Mouse (Mus musculus) spleen, postnatal 10 days (tissue): ENCODE measurements around the gene Wdfy2.
"Not testable (repeated sequence)": the region's sequence is repeated elsewhere in the genome, so short reads cannot be mapped to it uniquely, and the experiment has no call there.

Experiments used
- DNase-seq, 2 experiments: peaks; one replicate each; pipeline ENCODE4 v3.0.0; 2021 to 2022; ENCODE audit warnings: low spot score in 2 of 2

The Wdfy2 gene

GRCm38 (mm10) chr14:62879497-62879896 lies 42.0 kb downstream of the Wdfy2 start:
- DNase-seq: peak; percentile 50 to 79

GRCm38 (mm10) chr14:62880084-62880851 lies 42.8 kb downstream of the Wdfy2 start:
- DNase-seq: no peak

GRCm38 (mm10) chr14:62882061-62882614 lies 44.7 kb downstream of the Wdfy2 start:
- DNase-seq: no peak

- no peak for DNase-seq
These were observed 46.1 kb downstream of the Wdfy2 start for GRCm38 (mm10) chr14:62883551-62883950.

GRCm38 (mm10) chr14:62884171-62884570 lies 46.7 kb downstream of the Wdfy2 start:
- DNase-seq: no peak

GRCm38 (mm10) chr14:62884639-62885038 lies 47.2 kb downstream of the Wdfy2 start:
- DNase-seq: no peak

- no peak for DNase-seq
These were observed 47.7 kb downstream of the Wdfy2 start for GRCm38 (mm10) chr14:62885146-62885545.

- DNase-seq: no peak
These were observed 53.9 kb downstream of the Wdfy2 start for GRCm38 (mm10) chr14:62891401-62891800.

GRCm38 (mm10) chr14:62892771-62893641 lies 55.5 kb downstream of the Wdfy2 start:
- DNase-seq: no peak

- not testable (repeated sequence) for DNase-seq
These were observed 56.2 kb downstream of the Wdfy2 start for GRCm38 (mm10) chr14:62893642-62894180.

- no peak for DNase-seq
These were observed 57.7 kb downstream of the Wdfy2 start for GRCm38 (mm10) chr14:62894924-62895840.

- no peak for DNase-seq
These were observed 60.6 kb downstream of the Wdfy2 start for GRCm38 (mm10) chr14:62898061-62898460.

- no peak for DNase-seq
These were observed 70.4 kb downstream of the Wdfy2 start for GRCm38 (mm10) chr14:62907888-62908287.

- DNase-seq: no peak
These were observed 71.1 kb downstream of the Wdfy2 start for GRCm38 (mm10) chr14:62908550-62908949.

GRCm38 (mm10) chr14:62910859-62911258 lies 73.4 kb downstream of the Wdfy2 start:
- no peak for DNase-seq

GRCm38 (mm10) chr14:62915146-62915685 lies 77.7 kb downstream of the Wdfy2 start:
- DNase-seq: no peak

GRCm38 (mm10) chr14:62916488-62917034 lies 79.1 kb downstream of the Wdfy2 start:
- no peak for DNase-seq

GRCm38 (mm10) chr14:62921401-62921800 lies 83.9 kb downstream of the Wdfy2 start:
- no peak for DNase-seq

GRCm38 (mm10) chr14:62922637-62923036 lies 85.2 kb downstream of the Wdfy2 start:
- no peak for DNase-seq

GRCm38 (mm10) chr14:62924800-62925199 lies 87.3 kb downstream of the Wdfy2 start:
- peak in 1 of 2 experiments; percentile 43 for DNase-seq
